Mouse (Mus musculus) gastrocnemius, postnatal 10 days (tissue): Measurements from ENCODE around the gene Gm49380. TPM values are rescaled to one million over a fixed set of nuclear protein-coding genes. Genes with fewer than 3 reads are reported as not detected.

Experiments used
- DNase-seq: peaks from one replicate; pipeline ENCODE4 v3.0.0; 2021; ENCODE audit warnings: mixed read lengths
- total RNA-seq, 2 experiments: library from RNA; stranded (reverse); gene quantifications; 2 replicates each; pipeline ENCODE4 v1.2.3; 2021

Gene Gm49380
- total RNA-seq, 2 experiments from 2014 or later: 0.23 to 0.49 TPM

DNA sequence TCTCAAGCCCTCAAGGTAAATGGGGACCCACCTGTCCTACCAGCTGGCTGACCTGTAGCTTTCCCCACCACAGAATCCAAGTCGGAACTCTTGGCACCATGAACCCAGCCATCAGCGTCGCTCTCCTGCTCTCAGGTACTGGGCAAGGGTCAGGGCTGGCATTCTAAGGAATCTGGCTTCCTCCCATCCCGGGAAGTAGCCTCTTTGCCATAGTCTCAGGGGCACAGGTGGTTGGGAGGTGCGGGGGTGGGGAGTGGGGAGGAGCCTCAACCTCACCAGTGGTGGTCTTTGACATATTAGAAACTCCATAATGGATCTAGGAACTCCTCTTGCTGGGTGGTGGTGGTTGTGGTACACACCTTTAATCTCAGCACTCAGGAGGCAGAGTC, 67.4 kb downstream of the Gm49380 start:
- DNase-seq: no peak

DNA sequence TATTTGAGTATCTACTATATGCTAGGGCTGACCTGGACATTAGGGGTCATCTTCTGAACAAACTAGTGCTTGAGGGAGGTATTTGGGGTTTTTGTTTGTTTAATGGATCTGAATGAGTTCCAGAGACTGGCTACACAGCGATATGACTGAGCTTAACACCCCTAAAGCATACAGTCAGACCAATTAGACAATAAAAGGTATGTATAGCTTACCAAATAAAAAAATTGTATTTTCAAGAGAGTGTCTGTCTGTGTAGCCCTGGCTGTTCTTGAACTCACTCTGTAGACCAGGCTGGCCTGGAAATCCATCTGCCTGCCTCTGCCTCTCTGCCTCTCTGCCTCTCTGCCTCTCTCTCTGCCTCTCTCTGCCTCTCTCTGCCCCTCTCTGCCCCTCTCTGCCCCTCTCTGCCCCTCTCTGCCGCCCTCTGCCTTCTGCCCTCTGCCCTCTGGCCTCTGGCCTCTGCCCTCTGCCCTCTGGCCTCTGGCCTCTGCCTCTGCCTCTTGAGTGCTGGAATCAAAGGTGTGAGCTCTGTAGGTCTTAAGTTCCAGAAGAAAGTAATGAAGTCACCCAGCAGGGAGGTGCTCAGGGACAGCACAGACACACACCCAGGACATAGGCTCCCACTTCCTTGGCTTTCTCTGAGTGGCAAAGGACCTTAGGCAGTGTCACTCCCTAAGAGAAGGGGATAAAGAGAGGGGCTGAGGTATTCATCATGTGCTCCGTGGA, 68.0 kb downstream of the Gm49380 start:
- DNase-seq: no peak

DNA sequence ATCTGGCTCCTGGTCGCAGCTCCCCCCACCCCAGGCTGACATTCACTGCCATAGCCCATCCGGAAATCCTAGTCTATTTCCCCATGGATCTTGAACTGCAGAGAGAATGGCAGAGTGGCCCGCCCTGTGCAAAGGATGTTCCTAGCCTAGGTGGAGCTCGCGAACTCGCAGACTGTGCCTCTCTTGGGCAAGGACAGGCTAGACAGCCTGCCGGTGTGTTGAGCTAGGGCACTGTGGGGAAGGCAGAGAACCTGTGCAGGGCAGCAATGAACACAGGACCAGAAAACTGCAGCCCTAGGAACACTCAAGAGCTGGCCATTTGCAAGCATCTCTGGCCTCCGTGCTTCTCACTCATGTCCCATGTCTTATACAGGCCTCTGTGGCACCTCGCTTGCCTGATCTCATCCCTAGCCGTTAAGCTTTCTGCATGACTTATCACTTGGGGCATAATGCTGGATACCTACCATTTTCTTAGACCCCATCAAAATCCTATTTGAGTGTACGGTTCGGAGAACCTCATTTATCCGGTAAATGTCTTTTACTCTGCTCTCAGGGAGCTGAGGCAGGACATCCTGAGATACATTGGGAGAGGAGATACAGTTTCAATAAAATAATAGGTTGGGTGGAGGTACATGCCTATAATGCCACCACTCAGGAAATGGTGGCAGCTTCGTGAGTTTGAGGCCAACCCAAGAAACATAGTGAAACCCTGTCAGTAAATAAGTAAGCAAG, 68.7 kb downstream of the Gm49380 start:
- DNase-seq: no peak

DNA sequence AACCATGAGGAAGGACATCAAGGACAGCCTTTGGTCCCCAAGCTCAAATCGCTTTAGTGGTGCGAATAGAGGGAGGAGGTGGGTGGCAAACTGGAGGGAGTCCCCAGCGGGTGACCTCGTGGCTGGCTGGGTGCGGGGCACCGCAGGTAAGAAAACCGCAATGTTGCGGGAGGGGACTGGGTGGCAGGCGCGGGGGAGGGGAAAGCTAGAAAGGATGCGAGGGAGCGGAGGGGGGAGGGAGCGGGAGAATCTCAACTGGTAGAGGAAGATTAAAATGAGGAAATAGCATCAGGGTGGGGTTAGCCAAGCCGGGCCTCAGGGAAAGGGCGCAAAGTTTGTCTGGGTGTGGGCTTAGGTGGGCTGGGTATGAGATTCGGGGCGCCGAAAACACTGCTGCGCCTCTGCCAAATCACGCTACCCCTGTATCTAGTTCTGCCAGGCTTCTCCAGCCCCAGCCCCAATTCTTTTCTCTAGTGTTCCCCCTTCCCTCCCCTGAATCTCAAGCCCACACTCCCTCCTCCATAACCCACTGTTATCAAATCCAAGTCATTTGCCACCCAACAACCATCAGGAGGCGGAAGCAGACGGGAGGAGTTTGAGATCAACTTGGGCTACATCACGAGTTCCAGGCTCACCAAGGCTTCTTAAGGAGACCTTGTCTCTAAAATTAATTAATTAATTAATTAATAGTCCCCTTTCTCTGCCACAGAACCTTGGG, 69.4 kb downstream of the Gm49380 start:
- DNase-seq: no peak

DNA sequence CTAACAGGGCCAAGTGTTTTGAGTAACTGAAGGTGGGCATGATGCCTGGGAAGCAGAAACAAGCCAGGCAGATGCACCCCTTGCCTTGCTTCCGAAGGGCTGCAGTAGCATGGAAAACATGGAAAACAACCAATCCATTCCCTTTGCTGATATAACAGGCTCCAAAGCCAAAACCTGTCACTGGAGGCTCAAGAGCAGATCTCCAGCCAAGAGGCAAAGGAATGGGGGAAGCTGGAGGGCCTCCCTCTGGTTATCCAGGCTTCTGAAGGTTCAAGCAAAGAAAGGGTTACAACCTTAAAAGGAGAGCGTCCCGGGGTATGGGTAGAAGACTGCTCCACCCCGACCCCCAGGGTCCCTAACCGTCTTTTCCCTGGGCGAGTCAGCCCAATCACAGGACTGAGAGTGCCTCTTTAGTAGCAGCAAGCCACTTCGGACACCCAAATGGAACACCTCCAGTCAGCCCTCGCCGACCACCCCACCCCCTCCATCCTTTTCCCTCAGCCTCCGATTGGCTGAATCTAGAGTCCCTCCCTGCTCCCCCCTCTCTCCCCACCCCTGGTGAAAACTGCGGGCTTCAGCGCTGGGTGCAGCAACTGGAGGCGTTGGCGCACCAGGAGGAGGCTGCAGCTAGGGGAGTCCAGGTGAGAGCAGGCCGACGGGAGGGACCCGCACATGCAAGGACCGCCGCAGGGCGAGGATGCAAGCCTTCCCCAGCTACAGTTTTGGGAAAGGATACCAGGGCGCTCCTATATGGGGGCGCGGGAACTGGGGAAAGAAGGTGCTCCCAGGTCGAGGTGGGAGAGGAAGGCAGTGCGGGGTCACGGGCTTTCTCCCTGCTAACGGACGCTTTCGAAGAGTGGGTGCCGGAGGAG, 70.2 kb downstream of the Gm49380 start, which contains the start of gene Thy1:
Gene Thy1 (plus strand): TSS at position 549 of the 872 bp plus-strand sequence.
- peak; percentile 33 for DNase-seq

DNA sequence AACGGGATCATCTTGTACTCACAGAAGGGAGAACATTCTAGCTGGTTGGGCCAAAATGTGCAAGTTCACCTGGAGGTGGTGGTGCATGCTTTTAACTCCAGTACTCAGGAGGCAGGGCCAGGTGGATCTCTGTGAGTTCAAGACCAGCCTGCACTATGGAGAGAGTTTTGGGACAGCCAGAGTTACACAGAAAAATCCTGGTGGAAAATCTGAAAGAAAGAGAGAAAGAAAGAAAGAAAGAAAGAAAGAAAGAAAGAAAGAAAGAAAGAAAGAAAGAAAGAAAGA, 71.0 kb downstream of the Gm49380 start:
- no peak for DNase-seq

DNA sequence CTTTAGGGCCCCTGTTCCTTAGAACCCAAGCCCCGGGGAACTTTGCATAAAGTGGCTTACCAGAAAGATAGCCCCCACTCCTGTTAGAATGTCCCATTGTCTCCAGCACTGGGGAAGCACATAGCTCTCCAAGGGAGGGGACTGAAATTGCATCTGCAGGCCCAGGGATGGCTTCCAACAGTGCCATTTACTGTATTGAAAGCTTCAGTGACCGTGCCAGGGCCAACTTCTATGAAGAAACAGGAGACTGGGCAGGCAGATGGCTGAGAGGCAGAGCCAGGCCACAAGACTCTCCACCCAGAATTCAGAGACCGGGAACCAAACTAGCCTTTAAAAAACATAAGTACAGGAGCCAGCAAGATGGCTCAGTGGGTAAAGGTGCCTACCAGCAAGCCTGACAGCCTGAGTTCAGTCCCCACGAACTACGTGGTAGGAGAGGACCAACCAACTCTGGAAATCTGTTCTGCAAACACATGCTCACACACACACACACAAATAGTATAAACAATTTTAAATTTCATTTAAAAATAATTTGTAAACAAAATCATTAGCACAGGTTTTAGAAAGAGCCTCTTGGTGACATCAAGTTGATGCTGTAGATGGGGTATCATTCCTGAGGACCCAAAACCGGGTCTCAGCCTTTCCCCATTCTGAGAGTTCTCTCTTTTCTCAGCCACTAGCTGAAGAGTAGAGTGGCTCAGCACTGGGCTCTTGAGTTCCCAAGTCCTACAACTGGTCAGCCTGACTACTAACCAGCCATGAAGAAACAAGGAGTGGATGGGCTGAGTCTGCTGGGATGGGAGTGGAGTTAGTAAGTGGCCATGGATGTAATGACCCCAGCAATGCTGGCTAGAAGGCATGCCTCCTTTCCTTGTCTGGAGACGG, 71.5 kb downstream of the Gm49380 start:
- no peak for DNase-seq

DNA sequence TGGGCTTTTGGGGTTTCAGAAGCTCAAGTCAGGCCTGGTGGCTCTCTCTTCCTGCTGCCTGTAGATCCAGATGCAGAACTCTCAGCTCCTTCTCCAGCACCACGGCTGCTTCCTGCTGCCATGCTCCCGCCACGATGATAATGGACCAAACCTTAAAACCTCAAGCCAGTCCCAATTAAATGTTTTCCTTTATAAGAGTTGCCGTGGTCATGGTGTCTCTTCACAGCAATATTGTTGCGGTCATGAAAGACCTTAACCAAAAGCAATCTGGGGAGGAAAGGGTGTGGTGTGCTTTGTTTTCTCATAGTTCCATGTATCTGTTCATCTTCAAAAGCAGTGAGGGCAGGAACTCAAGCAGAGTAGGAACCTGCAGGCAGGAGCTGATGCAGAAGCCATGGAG, 76.2 kb downstream of the Gm49380 start:
- no peak for DNase-seq

DNA sequence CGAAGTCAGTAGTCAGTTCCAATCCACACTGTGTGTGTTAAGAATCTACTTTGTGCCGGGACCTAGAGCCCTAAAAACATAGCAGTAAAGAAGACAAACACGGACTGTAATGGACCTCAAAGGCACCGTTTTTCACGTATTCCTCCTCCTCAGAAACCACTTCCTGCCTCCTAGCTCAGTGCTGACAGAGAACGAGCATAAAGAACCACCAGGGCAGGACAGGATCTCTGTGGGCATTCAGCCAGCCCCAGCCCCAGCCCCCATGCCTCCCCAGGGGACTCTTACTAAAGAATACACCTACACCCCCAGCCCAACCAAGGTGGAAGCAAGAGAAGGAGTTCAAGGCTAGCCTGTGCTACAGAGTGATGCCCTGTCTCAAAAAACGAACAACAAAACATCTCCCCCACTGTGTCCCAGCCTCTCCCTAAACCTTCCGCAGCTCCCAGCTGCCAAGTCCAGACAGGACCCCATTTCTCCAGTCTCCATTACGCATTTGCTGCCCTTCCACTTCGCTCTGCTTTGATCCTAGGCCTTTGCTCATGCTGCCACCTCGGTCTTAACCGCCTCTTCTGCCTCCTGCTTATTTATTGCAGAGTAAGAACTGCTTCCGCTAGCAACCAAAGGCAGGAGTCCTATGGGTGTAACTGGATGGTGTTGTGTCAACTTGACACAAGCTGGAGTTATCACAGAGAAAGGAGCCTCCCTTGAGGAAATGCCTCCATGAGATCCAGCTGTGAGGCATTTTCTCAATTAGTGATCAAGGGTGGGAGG, 79.2 kb downstream of the Gm49380 start:
- no peak for DNase-seq

DNA sequence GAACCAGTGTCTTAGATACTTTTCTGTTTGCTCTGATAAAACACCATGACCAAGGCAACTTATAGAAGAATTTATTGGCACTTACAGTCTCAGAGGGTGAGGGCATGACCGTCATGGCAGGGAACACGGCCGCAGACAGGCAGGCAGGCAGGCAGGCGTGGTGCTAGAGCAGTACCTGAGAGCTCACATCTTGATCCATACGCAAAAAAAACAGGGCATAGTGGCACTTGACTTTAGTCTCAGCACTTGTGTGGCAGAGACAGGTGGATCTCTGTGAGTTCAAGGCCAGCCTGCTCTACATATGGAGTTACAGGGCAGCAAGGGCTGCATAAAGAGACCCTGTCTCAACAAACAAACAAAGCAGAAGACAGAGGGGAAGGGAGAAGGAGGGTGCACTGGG, 80.0 kb downstream of the Gm49380 start:
- no peak for DNase-seq

DNA sequence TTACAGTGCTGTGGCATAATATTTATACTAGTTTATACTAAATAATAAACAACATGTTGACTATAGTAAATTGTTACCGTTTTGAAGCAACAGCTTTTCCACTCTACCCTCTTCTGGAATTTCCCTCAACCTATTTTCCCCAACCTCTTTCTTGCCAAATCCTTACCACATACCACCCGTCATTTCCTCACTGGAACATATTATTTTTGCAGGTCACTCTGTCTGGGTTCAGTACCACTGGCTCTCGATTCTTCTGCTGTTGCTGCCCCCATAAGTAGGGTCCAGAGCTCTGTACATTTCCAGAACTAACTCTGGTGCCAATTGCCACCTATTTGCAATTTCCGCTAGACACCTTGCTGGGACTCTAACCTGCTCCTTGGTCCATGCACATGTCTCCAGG, 81.4 kb downstream of the Gm49380 start:
- no peak for DNase-seq

DNA sequence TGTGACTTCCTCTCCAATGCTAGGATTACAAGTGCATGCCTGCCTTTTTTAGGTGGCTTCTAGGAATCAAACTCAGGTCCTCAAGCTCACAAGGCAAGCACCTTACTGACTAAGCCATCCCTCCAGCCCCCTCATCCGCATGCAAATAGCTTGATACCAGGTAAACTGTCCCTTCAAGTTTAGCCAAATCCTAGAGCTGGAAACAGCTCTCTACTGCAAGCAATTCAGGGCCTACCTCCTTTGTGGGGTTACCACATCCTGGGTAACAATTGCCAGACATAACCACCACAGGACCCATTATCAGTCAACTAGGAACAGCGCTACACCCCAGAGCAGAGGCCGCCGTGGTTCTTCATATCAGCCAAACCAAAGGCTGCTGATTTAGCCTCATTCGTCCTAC, 82.2 kb downstream of the Gm49380 start:
- DNase-seq: no peak

DNA sequence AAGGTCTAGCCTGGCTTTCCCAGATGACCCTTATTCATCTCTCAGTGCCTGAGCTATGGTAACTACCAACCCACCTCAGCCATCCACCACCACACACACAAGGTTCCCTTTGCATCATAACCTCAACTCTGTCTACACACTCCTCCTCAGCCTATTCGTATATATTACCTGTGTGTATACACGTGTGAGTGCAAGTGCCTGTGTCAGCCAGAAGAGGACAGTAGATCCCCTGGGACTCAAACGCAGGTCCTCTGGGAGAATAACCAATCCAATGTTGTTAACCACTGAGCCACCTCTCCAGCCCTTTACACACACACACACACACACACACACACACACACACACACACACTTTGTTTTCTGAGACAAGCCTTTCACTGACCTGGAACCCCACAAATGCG, 82.7 kb downstream of the Gm49380 start:
- no peak for DNase-seq

DNA sequence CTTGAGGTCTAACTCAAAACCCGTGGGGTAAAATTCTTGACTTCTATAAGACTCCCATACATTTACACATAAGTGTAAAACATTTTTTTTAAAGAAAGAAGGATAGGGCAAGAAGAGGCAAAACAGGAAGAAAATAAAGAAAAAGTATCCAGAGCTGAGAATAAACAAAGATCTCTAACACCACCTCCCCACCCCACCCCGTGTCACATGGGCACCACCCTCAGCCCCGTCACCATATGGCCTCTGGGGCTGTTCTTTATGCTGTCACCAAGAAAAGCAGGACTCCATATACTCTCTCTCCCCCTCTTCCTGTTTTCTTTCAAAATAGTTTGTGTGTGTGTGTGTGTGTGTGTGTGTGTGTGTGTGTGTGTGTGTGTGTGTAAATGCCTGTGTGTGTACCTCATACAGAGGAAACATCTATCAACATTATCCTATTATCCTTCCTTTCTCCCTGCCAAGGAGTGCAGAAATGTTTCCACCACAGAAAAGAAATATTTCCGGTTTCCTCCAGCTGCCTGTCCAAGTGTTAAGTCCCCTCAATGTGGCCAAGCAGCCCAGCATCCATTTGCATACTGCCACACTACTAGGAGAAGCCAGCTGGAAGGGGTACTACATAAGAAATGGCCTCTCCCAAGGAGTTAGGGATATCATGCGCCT, 83.6 kb downstream of the Gm49380 start:
- no peak for DNase-seq

DNA sequence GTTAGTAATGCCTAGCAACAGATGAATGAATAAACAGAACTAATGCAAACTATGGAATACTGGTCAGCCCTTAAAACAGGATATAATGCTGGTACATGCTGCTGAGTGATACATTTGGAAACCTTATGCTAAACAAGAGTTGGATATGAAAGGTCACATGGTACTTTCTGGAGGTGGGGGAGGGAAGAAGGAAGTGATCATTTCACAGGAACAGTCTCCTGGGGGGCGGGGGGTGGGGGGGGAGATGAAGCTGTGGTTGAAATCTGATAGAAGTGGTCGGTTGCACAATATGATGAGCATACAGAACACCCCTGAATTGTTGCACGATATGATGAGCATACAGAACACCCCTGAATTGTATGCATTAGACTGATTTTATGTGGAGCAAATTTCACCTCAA, 89.2 kb downstream of the Gm49380 start:
- no peak for DNase-seq

DNA sequence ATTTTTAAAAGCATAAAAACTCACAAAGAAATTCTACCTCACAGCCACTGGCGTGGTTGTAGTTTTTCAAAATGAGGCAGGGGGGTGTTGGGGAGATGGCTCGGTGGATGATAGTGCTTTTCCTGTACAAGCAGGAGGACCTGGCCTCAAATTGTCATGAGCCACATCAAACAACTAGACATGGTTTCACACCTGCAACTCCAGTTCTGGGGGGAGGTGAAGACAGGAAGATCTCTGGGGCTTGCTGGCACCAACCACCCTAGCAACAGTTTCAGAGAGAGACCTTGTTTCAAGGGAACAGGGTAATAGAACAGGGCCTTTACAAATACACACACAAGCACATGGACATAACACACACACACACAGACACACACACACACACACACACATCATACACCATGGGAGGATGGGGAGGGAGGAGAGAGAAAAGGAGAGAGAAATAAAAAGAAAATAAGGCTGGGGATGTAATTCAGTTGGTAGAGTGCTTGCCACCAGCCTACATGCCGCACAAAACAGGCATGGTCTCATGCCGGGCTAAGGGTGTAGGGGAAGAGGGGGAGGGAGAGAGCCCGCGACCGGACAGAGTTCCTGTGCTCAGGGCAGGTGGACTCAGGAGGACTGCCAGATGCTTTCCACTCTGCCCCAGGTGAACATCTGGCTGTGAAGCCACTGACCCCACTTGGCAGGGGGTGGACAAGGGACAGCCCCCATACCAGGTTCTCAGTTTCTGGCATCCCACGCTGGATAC, 91.0 kb downstream of the Gm49380 start:
- no peak for DNase-seq

DNA sequence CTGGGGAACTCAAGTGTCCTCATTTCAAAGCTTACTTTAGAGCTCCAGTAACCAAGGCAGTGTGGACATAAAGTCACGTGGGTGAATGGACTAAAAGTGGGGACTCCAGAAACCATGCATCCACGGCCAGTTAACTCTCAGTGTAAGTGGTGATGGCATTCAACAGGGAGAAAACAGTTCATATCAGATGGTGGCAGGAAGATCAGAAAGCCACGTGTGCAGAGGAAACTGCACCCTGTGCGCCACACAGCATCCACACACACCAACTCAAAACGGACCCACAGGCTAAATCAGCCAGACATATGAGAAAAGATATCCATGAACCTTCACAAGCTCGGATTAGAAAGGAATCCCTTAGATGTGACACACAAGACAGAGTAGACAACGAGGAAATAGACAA, 93.3 kb downstream of the Gm49380 start:
- DNase-seq: no peak

DNA sequence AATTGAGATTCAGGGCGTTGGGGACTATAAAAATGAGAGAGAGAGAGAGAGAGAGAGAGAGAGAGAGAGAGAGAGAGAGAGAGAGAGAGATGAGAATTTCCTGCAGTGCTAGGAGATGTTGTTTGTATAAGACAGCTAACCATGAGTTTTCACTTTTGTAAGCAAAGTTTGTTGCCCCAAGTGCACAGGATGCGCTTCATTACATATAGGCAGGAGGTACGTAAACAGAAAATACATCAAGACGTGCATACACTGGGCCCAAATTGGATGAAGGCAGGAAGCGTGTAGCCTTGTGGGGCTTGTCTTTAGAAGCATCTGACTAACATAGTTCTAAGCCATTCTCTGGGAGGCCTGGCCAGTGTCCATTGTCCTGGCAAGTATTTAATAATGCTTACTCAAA, 95.5 kb downstream of the Gm49380 start:
- no peak for DNase-seq
